8 mouse cellular contexts compared by ENCODE assay signal in the genomic region with DNA sequence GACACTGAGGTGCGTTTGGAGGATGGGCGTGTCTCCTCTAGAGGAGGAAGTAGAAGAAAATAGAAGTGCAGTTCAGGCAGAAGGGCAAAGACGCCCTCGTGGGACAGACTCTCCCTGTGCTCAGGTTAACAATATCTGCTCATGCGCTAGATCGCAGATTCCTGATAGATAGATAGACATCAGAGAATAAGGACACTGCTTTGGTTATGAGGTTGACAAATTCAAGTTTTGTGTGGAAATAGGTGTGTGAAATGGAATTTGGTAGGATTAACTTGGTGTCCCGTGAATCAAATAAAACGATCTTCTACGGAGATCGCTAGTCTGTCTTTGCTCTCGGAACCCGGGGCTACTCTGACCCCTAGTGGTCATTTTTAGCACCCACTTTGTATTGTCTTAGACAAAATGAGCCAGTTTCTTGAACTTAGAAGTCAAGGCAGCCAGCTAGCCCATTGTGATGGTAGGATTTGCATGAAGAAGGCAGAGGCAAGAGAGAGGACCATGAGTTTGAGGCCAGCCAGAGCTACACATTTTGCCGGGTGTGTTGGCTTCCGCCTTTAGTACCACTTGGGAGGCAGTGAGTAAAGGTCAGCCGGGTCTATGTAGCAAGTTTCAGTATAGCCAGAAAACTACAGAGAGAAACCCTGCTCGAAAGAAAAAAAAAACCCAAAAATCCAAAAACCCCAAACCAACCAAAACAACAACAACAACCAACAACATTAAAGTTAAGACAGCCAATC. TPM values are rescaled to one million over a fixed set of nuclear protein-coding genes. Genes with fewer than 3 reads are reported as not detected.
DNase-seq lines count a peak whose midpoint lies in the region; ATAC-seq and TF ChIP-seq lines count a peak whose summit lies in the region.

No protein-coding gene starts in this region.

- no peak overlapping the region for H3K27ac ChIP-seq in forebrain, embryonic 11.5 days (ENCODE audit: low read depth, low read length)
- no peak overlapping the region for H3K27ac ChIP-seq in neural tube, embryonic 15.5 days (replicated peaks)

- peak; percentile 41; the same call in 1 of the 2 replicates for TF ChIP-seq CTCF in lung, adult 2 months (IDR thresholded peaks at IDR 0.05; ENCODE audit: insufficient read depth, low read length)

- H3K9me3 ChIP-seq in forebrain, embryonic 11.5 days (ENCODE audit: control insufficient read depth, low read length): no peaks in the 10 kb centered on the region
- H3K9me3 ChIP-seq in neural tube, embryonic 15.5 days (replicated peaks): no peaks in the 10 kb centered on the region

- peak; percentile 63; the same call in 1 of the 2 replicates for ATAC-seq in forebrain, embryonic 11.5 days (replicated peaks; ENCODE audit: low FRiP score)
- ATAC-seq in hematopoietic stem cell, adult 5-6 weeks (replicated peaks in 1 of 2; ENCODE audit: insufficient read depth in 1 of 2, low FRiP score in 2 of 2, low TSS enrichment in 1 of 2, low read depth in 1 of 2, poor library complexity in 2 of 2, severe bottlenecking in 2 of 2): peak; percentile 79 to 81
- peak; percentile 60; the same call in 1 of the 2 replicates for ATAC-seq in neural tube, embryonic 15.5 days (ENCODE audit: low FRiP score)

- WGBS in forebrain, embryonic 11.5 days: 20% methylated on average over 16 of the region's 16 CpGs
- 28% methylated on average over 16 of the region's 16 CpGs for WGBS in lung, adult 2 months
- WGBS in neural tube, embryonic 15.5 days: 24% methylated on average over 16 of the region's 16 CpGs

- no peaks in the 10 kb centered on the region for H3K36me3 ChIP-seq in forebrain, embryonic 11.5 days (ENCODE audit: control insufficient read depth, insufficient read depth, low read length)
- no peaks in the 10 kb centered on the region for H3K36me3 ChIP-seq in neural tube, embryonic 15.5 days

- peak overlapping the region; percentile 39 for H3K4me2 ChIP-seq in forebrain, embryonic 11.5 days (ENCODE audit: low read depth, low read length, severe bottlenecking)
- peak overlapping the region; percentile 56 for H3K4me2 ChIP-seq in neural tube, embryonic 15.5 days

- H3K9ac ChIP-seq in forebrain, embryonic 11.5 days (ENCODE audit: low read length): no peak overlapping the region
- H3K9ac ChIP-seq in neural tube, embryonic 15.5 days (replicated peaks): peak overlapping the region; percentile 15; the same call in 1 of the 2 replicates

- TF ChIP-seq POLR2A in lung, adult 2 months (IDR thresholded peaks at IDR 0.05; ENCODE audit: borderline replicate concordance, extremely low read depth, low read depth, low read length): no peak

- peak overlapping the region; percentile 12; the same call in 1 of the 2 replicates for H3K4me3 ChIP-seq in forebrain, embryonic 11.5 days (ENCODE audit: low read depth, low read length)
- H3K4me3 ChIP-seq in lung, adult 2 months (replicated peaks; ENCODE audit: extremely low read depth, low read depth, low read length): no peak overlapping the region
- peak overlapping the region; percentile 26; the same call in 1 of the 2 replicates for H3K4me3 ChIP-seq in neural tube, embryonic 15.5 days (replicated peaks)

- H3K27me3 ChIP-seq in forebrain, embryonic 11.5 days (ENCODE audit: control insufficient read depth, insufficient read depth, low read length): no peaks in the 10 kb centered on the region
- H3K27me3 ChIP-seq in neural tube, embryonic 15.5 days (replicated peaks): no peaks in the 10 kb centered on the region; the same call in 1 of the 2 replicates

- peak; percentile 81 for DNase-seq in MN1 (ENCODE audit: low spot score)
- peak; percentile 60 for DNase-seq in c-Kit-positive CD71-negative TER-119-negative erythroid progenitor cells, embryonic 14.5 days (ENCODE audit: low read depth)
- peak; percentile 76 for DNase-seq in forebrain, embryonic 11.5 days (ENCODE audit: low spot score)
- peak; percentile 45 to 84 for DNase-seq in layer of hippocampus, adult 18-20 months (ENCODE audit: low spot score in 2 of 2)
- peak; percentile 45 for DNase-seq in lung, adult 2 months
- peak; percentile 60 for DNase-seq in yolk sac, embryonic 10.5 days (ENCODE audit: low spot score)

- no peaks in the 10 kb centered on the region; the same call in 1 of the 2 replicates for H3K4me1 ChIP-seq in forebrain, embryonic 11.5 days (replicated peaks; ENCODE audit: control insufficient read depth, insufficient read depth, low read length)
- H3K4me1 ChIP-seq in lung, adult 2 months (ENCODE audit: control insufficient read depth, insufficient read depth, low read length): peaks cover 12% of the 10 kb centered on the region
- peaks cover 29% of the 10 kb centered on the region for H3K4me1 ChIP-seq in neural tube, embryonic 15.5 days

RNA-seq across cellular contexts. Expression of a gene that starts 15.4 kb away (rescaled TPM):
- 2.4 and 3.2 TPM in 2 replicates for polyA plus RNA-seq in forebrain, embryonic 11.5 days (2014; fragmentation: Nextera tagmentation; extraction: Ambion mirVana)
- 31.7 and 32.0 TPM in 2 replicates for total RNA-seq in hematopoietic stem cell, adult 5-6 weeks (2017)
- total RNA-seq in layer of hippocampus, adult 18-20 months (2021): 1 to 10 TPM; 2.8 to 3.0 TPM
- polyA plus RNA-seq in lung, adult 2 months (2012; rRNA removed): 105 and 215 TPM in 2 replicates
- 12.3 and 19.4 TPM in 2 replicates for polyA plus RNA-seq in neural tube, embryonic 15.5 days (2015; fragmentation: Nextera tagmentation; extraction: Ambion mirVana)
